Mouse (Mus musculus): ENCODE data around the gene Gm43552.
A peak's percentile ranks its signal among the peaks of the same experiment; 100 is the strongest.

The Gm43552 gene

GRCm38 (mm10) chr5:65444981-65445380, 47.7 kb downstream of the Gm43552 start:
- no peak for DNase-seq (ENCODE audit: inconsistent age in 2 of 2, low spot score in 1 of 2)

- DNase-seq (ENCODE audit: inconsistent age in 2 of 2, low spot score in 1 of 2): no peak
These were observed 54.6 kb downstream of the Gm43552 start for GRCm38 (mm10) chr5:65438041-65438440.

- peak; percentile 99 for DNase-seq (ENCODE audit: inconsistent age in 2 of 2, low spot score in 1 of 2)
These were observed 56.6 kb downstream of the Gm43552 start, which contains the start of gene Ugdh for GRCm38 (mm10) chr5:65435806-65436561. Ugdh (minus strand) TSS chr5:65435949.

GRCm38 (mm10) chr5:65435363-65435805, 57.2 kb downstream of the Gm43552 start:
- no peak for DNase-seq (ENCODE audit: inconsistent age in 2 of 2, low spot score in 1 of 2)

- DNase-seq (ENCODE audit: inconsistent age in 2 of 2, low spot score in 1 of 2): no peak
These were observed 57.9 kb downstream of the Gm43552 start for GRCm38 (mm10) chr5:65434471-65435362.

- DNase-seq (ENCODE audit: inconsistent age in 2 of 2, low spot score in 1 of 2): no peak
These were observed 63.2 kb downstream of the Gm43552 start for GRCm38 (mm10) chr5:65429441-65429840.

- no peak for DNase-seq (ENCODE audit: inconsistent age in 2 of 2, low spot score in 1 of 2)
These were observed 64.3 kb downstream of the Gm43552 start for GRCm38 (mm10) chr5:65428321-65428720.

GRCm38 (mm10) chr5:65425251-65425650, 67.4 kb downstream of the Gm43552 start:
- DNase-seq (ENCODE audit: inconsistent age in 2 of 2, low spot score in 1 of 2): peak in 1 of 2 experiments; percentile 59

- DNase-seq (ENCODE audit: inconsistent age in 2 of 2, low spot score in 1 of 2): peak in 1 of 2 experiments; percentile 70
These were observed 68.4 kb downstream of the Gm43552 start for GRCm38 (mm10) chr5:65424215-65424614.

GRCm38 (mm10) chr5:65422803-65423202, 69.8 kb downstream of the Gm43552 start:
- no peak for DNase-seq (ENCODE audit: inconsistent age in 2 of 2, low spot score in 1 of 2)

GRCm38 (mm10) chr5:65420822-65421221, 71.8 kb downstream of the Gm43552 start:
- no peak for DNase-seq (ENCODE audit: inconsistent age in 2 of 2, low spot score in 1 of 2)

- DNase-seq (ENCODE audit: inconsistent age in 2 of 2, low spot score in 1 of 2): no peak
These were observed 73.5 kb downstream of the Gm43552 start for GRCm38 (mm10) chr5:65419136-65419535.

GRCm38 (mm10) chr5:65415653-65416458, 76.8 kb downstream of the Gm43552 start:
- peak in 1 of 2 experiments; percentile 50 for DNase-seq (ENCODE audit: inconsistent age in 2 of 2, low spot score in 1 of 2)

- DNase-seq (ENCODE audit: inconsistent age in 2 of 2, low spot score in 1 of 2): no peak
These were observed 84.6 kb downstream of the Gm43552 start for GRCm38 (mm10) chr5:65407989-65408388.

GRCm38 (mm10) chr5:65401251-65401994, 91.2 kb downstream of the Gm43552 start:
- DNase-seq (ENCODE audit: inconsistent age in 2 of 2, low spot score in 1 of 2): peak; percentile 86 to 95

GRCm38 (mm10) chr5:65394425-65394824, 98.2 kb downstream of the Gm43552 start:
- DNase-seq (ENCODE audit: inconsistent age in 2 of 2, low spot score in 1 of 2): no peak

- DNase-seq (ENCODE audit: inconsistent age in 2 of 2, low spot score in 1 of 2): peak in 1 of 2 experiments; percentile 9
These were observed 100.9 kb downstream of the Gm43552 start for GRCm38 (mm10) chr5:65391753-65392152.

GRCm38 (mm10) chr5:65390648-65391644, 101.7 kb downstream of the Gm43552 start, which contains the start of the genes Rpl9 and Lias:
Rpl9 (minus strand) TSS chr5:65391444.
Lias (plus strand) TSS chr5:65391497.
- peak; percentile 98 to 99 for DNase-seq (ENCODE audit: inconsistent age in 2 of 2, low spot score in 1 of 2)

Measured in adrenal gland, adult (tissue).